ENCODE assay signal across 10 mouse cellular contexts in the genomic region with DNA sequence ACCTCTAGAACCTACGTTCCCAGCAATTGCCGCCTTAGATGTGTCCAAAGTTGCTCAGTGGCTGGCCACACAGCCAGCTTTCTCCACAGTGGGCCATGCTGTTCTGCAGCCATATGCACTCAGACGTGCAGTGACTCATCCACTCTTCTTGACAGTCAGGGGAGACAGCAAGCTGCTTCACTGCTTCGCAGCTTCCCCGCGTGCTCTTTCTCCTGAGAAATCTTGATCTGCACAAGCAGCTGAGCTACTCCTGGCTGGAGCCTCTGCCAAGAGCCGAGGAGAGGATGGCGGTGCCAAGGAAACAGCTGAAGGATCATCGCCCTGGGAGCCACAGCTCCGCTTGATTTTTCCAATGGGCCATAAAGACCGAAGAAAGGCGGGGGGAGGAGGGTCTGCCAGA.
DNase-seq lines count a peak whose midpoint lies in the region; ATAC-seq and TF ChIP-seq lines count a peak whose summit lies in the region.
"Had no signal": no experiment of that assay in that cellular context is flagged by ENCODE, and none has a peak within 500 bp of the region (broad histone marks: within the 10 kb centered on the region; RNA-seq: fewer than 3 reads in every experiment).

No protein-coding gene starts in this region.

- H3K4me2 ChIP-seq in heart, embryonic 12.5 days: no peak overlapping the region
- H3K4me2 ChIP-seq in neural tube, embryonic 14.5 days (ENCODE audit: low read depth, low read length): no peak overlapping the region
- H3K4me2 ChIP-seq: liver, embryonic 13.5 days had no signal

- WGBS in heart, embryonic 12.5 days: 64% methylated on average over 12 of the region's 12 CpGs
- 22% methylated on average over 12 of the region's 12 CpGs for WGBS in neural tube, embryonic 14.5 days

- no peak for ATAC-seq in heart, embryonic 12.5 days (ENCODE audit: insufficient number of reproducible peaks, low FRiP score)
- peak; percentile 62 for ATAC-seq in neural tube, embryonic 14.5 days (ENCODE audit: low read depth)

- TF ChIP-seq CTCF in brain, embryonic 14.5 days (IDR thresholded peaks at IDR 0.05; ENCODE audit: borderline replicate concordance, extremely low read depth, insufficient read depth, insufficient read length): no peak

- intact Hi-C loops in heart, postnatal 14 days (cut with DNase I): no loop called here

- no peak overlapping the region for H3K4me3 ChIP-seq in heart, embryonic 12.5 days
- no peak overlapping the region for H3K4me3 ChIP-seq in neural tube, embryonic 14.5 days (ENCODE audit: low read depth, low read length)
- H3K4me3 ChIP-seq: liver, embryonic 13.5 days had no signal

- peaks cover 97% of the 10 kb centered on the region for H3K27me3 ChIP-seq in heart, embryonic 12.5 days (replicated peaks)
- no peaks in the 10 kb centered on the region for H3K27me3 ChIP-seq in neural tube, embryonic 14.5 days (ENCODE audit: control insufficient read depth, insufficient read depth, low read length)

- no peaks in the 10 kb centered on the region for H3K4me1 ChIP-seq in heart, embryonic 12.5 days (replicated peaks)
- H3K4me1 ChIP-seq in neural tube, embryonic 14.5 days (ENCODE audit: control insufficient read depth, insufficient read depth, low read length): peaks cover 26% of the 10 kb centered on the region
- H3K4me1 ChIP-seq: liver, embryonic 13.5 days had no signal

- DNase-seq in heart, postnatal 14 days: peak; percentile 9 to 29
- DNase-seq in brain, embryonic 14.5 days (ENCODE audit: low read depth): peak; percentile 79
- peak; percentile 39 to 75 for DNase-seq in gastrocnemius, postnatal 4 days (ENCODE audit: low spot score in 2 of 2)
- no peak for DNase-seq in cerebellum, adult 11 months
- DNase-seq in T-cell, adult 2 months (ENCODE audit: low spot score): no peak
- no peak for DNase-seq in cerebellum, postnatal 25 days
- DNase-seq: cerebellum, adult 9-11 months; liver, embryonic 13.5 days had no signal

- no peak overlapping the region for H3K27ac ChIP-seq in heart, embryonic 12.5 days (ENCODE audit: poor library complexity, severe bottlenecking)
- H3K27ac ChIP-seq in neural tube, embryonic 14.5 days (ENCODE audit: low read depth, low read length): peak overlapping the region; percentile 41
- H3K27ac ChIP-seq: liver, embryonic 13.5 days had no signal

- no peaks in the 10 kb centered on the region for H3K36me3 ChIP-seq in heart, embryonic 12.5 days
- H3K36me3 ChIP-seq in neural tube, embryonic 14.5 days (ENCODE audit: control insufficient read depth, insufficient read depth, low read length): no peaks in the 10 kb centered on the region
- H3K36me3 ChIP-seq: liver, embryonic 13.5 days had no signal

- no peak overlapping the region for H3K9ac ChIP-seq in heart, embryonic 12.5 days
- no peak overlapping the region for H3K9ac ChIP-seq in neural tube, embryonic 14.5 days (replicated peaks; ENCODE audit: low read depth, low read length)
- H3K9ac ChIP-seq: liver, embryonic 13.5 days had no signal

- H3K9me3 ChIP-seq in heart, embryonic 12.5 days (replicated peaks): no peaks in the 10 kb centered on the region
- H3K9me3 ChIP-seq in neural tube, embryonic 14.5 days (ENCODE audit: control insufficient read depth, low read length): no peaks in the 10 kb centered on the region
- H3K9me3 ChIP-seq: liver, embryonic 13.5 days had no signal

- TF ChIP-seq POLR2A in brain, embryonic 14.5 days (IDR thresholded peaks at IDR 0.05; ENCODE audit: borderline replicate concordance, extremely low read depth, insufficient read depth, insufficient read length, poor library complexity, severe bottlenecking): no peak

Comparison
In these comparisons a context has a peak if more than half of its experiments do, and no peak if none do; other contexts are left out.
1. DNase-seq: peak in heart, postnatal 14 days (2 of 2), brain, embryonic 14.5 days (single experiment) and gastrocnemius, postnatal 4 days (2 of 2); none in cerebellum, adult 11 months (single experiment), T-cell, adult 2 months (single experiment) and cerebellum, postnatal 25 days (0 of 2).